Mouse (Mus musculus): ENCODE data around the gene Pnpla2. TPM values are rescaled to one million over a fixed set of nuclear protein-coding genes. Genes with fewer than 3 reads are reported as not detected.

Pnpla2 gene
- polyA plus RNA-seq, 1 experiment from 2014 or later, result 20.4 TPM

DNA sequence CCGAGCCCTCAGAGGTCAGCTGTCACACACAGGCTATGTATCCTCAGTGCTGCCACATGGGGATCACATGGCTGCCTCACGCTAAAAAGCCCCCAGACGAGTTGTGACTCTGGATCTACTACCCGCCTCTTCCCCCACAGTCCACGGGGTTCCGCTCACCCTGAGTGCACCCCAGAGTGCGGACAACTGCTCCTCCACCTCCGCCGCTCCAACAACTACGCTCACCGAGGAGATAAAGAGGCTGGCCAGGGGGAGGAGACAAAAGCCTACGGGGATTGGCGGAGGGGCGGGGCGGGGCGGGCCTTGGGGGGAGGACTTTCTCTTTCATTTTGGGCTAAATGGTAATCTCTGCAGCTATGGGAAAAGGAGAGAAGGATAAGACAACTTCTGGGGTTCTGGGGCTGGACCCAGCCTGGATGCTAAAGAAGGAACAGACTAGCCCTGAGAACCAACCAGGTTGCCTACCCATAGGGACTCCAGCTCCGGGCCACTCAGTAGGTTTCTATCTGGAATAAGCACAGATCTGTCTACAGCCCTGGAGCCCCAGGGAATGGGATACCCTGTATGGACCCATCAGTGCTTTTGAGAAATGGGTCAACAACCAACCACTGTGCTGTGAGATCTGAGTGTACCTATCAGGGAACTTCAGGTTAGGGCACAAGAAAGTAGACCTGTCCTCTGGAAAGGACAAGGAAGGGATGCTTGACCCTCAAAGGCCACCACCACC lies 19.7 kb upstream of the Pnpla2 start:
- peak overlapping the region; percentile 74 for H3K4me2 ChIP-seq (ENCODE audit: low read depth, low read length)
- no peak for ATAC-seq (ENCODE audit: low read depth)
- 4% methylated on average over 15 of the region's 17 CpGs for WGBS
- peak overlapping the region; percentile 44 for H3K4me3 ChIP-seq (ENCODE audit: low read depth, low read length)
- 0 out of 2 replicates have a peak overlapping the region, but pooled peaks have one; percentile 45 for H3K27ac ChIP-seq (replicated peaks; ENCODE audit: low read depth, low read length)
- no peaks in the 10 kb centered on the region for H3K27me3 ChIP-seq (replicated peaks; ENCODE audit: control insufficient read depth, insufficient read depth, low read length)
- H3K4me1 ChIP-seq (ENCODE audit: control insufficient read depth, insufficient read depth, low read length), result peaks cover 22% of the 10 kb centered on the region; the same call in 1 of the 2 replicates
- DNase-seq (ENCODE audit: low spot score), result peak; percentile 70
- no peaks in the 10 kb centered on the region for H3K9me3 ChIP-seq (ENCODE audit: control insufficient read depth, low read length)
- H3K9ac ChIP-seq (ENCODE audit: low read depth, low read length), result peak overlapping the region; percentile 64
- H3K36me3 ChIP-seq (ENCODE audit: control insufficient read depth, insufficient read depth, low read length), result peaks cover 56% of the 10 kb centered on the region

DNA sequence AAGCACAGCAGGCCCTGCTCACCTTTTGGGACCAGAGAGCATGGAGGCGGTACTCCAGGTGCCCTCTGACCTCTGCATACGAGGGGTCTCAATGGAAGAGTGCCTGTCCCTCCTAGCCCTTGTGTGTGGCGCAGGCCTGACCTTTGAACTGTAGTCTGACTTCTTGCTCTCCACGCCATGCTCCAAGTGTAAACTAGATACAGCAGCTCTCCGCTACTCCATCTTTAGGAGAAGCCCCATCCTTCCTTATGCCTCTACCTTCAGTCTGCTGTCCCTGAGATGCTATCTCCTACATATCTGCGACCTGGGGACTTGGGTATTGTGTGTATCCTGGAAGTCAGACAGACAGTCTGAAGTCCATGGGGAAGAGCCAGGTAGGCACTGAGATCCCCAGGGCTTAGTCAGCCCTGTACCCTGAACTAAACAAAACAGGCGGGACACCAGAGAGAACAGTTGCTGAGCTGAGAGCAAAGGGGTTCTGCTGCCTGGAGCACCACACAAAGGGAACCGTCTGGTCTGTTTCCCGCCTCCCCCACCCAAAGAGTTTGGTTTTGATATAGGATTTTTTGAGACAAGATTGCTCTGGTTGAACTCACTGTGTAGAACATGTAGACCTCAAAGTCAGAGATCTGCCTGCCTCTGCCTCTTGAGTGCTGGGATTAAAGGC lies 19.0 kb upstream of the Pnpla2 start:
- H3K27me3 ChIP-seq (replicated peaks; ENCODE audit: control insufficient read depth, insufficient read depth, low read length), result no peaks in the 10 kb centered on the region
- peak overlapping the region; percentile 73; the same call in 1 of the 2 replicates for H3K4me3 ChIP-seq (ENCODE audit: low read depth, low read length)
- peaks cover 53% of the 10 kb centered on the region for H3K36me3 ChIP-seq (ENCODE audit: control insufficient read depth, insufficient read depth, low read length)
- DNase-seq (ENCODE audit: low spot score) (no peak), ATAC-seq (ENCODE audit: low read depth) (no peak)
- no peaks in the 10 kb centered on the region for H3K9me3 ChIP-seq (ENCODE audit: control insufficient read depth, low read length)
- 69% methylated on average over 9 of the region's 9 CpGs for WGBS
- no peak overlapping the region for H3K27ac ChIP-seq (replicated peaks; ENCODE audit: low read depth, low read length)
- peaks cover 22% of the 10 kb centered on the region; the same call in 1 of the 2 replicates for H3K4me1 ChIP-seq (ENCODE audit: control insufficient read depth, insufficient read depth, low read length)
- no peak overlapping the region for H3K9ac ChIP-seq (ENCODE audit: low read depth, low read length)
- peak overlapping the region; percentile 95 for H3K4me2 ChIP-seq (ENCODE audit: low read depth, low read length)

DNA sequence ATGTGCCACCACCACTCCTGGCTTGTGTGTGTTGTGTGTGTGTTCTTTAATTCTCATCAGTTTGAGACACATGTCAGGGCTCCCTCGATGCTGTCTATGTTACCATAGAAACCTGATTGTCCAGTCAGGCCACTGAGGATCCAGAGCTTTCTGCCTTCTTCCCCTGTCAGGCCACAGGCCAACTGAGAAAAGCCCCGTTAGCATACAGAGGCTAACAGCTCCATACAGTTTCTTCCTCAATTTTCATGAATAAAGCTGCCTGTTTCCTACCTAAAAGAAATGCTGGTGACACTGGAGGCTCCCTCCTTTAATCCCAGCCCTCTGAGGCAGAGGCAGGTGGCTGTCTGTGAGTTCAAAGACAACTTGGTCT lies 18.5 kb upstream of the Pnpla2 start:
- peak overlapping the region; percentile 95 for H3K4me2 ChIP-seq (ENCODE audit: low read depth, low read length)
- H3K9me3 ChIP-seq (ENCODE audit: control insufficient read depth, low read length), result no peaks in the 10 kb centered on the region
- 75% methylated on average over 2 of the region's 2 CpGs for WGBS
- no peak overlapping the region for H3K27ac ChIP-seq (replicated peaks; ENCODE audit: low read depth, low read length)
- peaks cover 22% of the 10 kb centered on the region; the same call in 1 of the 2 replicates for H3K4me1 ChIP-seq (ENCODE audit: control insufficient read depth, insufficient read depth, low read length)
- no peak for ATAC-seq (ENCODE audit: low read depth)
- no peak for DNase-seq (ENCODE audit: low spot score)
- H3K4me3 ChIP-seq (ENCODE audit: low read depth, low read length), result peak overlapping the region; percentile 73
- H3K27me3 ChIP-seq (replicated peaks; ENCODE audit: control insufficient read depth, insufficient read depth, low read length), result no peaks in the 10 kb centered on the region
- H3K36me3 ChIP-seq (ENCODE audit: control insufficient read depth, insufficient read depth, low read length), result peaks cover 53% of the 10 kb centered on the region
- peak overlapping the region; percentile 77 for H3K9ac ChIP-seq (ENCODE audit: low read depth, low read length)

DNA sequence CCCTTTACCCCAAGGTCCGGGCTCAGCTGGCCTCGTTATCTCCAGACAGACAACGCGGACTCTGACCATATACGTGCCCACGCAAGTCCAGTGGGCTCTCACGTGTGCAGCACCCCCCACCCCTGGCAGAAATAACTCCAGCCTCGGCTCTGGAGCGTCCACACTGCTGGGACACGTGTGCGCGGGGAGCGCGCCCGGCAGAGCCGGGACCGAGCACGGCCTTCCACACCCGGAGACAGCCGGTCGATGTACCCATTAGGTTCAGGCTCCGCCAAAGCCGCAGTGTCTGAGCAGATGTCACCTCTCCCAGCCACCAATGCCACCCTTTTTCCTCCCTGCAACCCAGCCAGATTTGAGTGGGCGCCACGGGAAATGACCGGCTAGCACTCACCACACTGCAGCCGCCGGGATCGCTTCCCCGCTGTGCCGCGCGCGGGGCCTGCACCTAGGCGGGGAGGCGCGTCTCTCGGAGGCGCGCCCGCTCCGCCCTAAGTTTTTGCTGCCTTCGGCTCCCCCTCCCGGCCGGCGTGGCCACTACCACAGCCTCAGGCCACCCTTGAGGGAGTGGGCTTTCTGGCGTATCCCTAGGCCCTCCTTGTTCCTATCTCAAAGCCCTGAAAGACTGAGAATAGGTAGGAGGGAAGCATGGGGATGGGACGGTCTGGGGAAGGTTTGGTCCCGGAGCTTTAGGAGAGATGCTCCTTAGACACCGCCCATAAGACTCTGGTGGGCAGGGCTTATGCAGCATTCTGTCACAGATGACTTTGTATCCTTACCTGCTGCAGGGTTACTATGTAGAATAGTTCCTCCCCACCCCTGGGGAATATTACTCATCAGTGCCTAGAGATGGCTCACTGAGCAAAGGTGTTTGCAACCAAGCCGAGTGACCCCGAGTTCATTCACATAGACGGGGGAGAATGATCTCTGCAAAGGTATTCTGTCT lies 17.5 kb upstream of the Pnpla2 start, which contains the start of gene Slc25a22:
Gene Slc25a22, minus strand, starts transcription at position 715 of the 943 bp plus-strand sequence.
- Histone ChIP-seq H3K27ac (replicated peaks; ENCODE audit: low read depth, low read length) (peak within 1 kb of the TSS; percentile 52), H3K36me3 (ENCODE audit: control insufficient read depth, insufficient read depth, low read length) (peaks cover 50% of the 10 kb centered on the region)

DNA sequence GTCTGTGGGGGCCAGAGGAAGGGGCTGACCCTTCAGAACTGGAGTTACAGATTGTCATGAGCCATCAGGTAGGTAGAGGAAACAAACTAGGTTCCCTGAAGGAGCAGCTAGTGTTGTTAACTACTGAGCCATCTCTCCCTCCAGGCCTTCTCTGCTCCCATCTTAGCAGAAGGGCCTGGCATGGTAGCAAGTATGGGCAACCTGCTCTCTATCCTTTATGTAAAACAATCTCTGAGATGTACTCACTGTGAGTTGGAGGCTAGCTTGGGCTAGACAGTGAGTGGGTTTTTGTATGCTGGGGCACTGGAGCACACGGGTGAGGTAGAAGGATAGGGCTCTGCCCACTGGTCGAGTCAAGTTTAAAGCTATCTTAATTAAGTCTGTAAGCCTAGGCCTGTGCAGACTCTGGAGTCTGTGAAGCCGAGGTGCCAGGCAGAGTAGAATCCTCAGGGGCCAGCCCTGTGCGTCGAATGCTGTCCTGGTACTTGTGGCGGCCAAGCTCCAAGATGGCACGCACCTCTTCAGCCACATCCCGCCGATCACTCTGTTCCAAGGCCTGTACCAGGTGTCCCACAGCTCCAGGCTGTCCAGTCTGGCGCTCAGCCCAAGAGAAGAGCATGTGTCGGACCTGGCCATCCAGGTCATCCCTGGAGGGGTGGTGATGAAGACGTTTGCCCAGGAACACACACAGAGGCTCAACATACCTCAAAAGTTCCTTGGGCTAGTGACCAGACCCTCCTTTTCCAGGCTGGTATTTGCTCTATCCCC lies 16.6 kb upstream of the Pnpla2 start:
- no peak overlapping the region for H3K9ac ChIP-seq (ENCODE audit: low read depth, low read length)

More for the DNA sequence above, 17.5 kb upstream of the Pnpla2 start, which contains the start of gene Slc25a22:
- Histone ChIP-seq H3K9ac (ENCODE audit: low read depth, low read length) (peak within 1 kb of the TSS; percentile 77), H3K9me3 (ENCODE audit: control insufficient read depth, low read length) (no peaks in the 10 kb centered on the region), H3K27me3 (replicated peaks; ENCODE audit: control insufficient read depth, insufficient read depth, low read length) (no peaks in the 10 kb centered on the region), H3K4me2 (ENCODE audit: low read depth, low read length) (peak within 1 kb of the TSS; percentile 95), H3K4me3 (ENCODE audit: low read depth, low read length) (peak within 1 kb of the TSS; percentile 73), H3K4me1 (ENCODE audit: control insufficient read depth, insufficient read depth, low read length) (peaks cover 25% of the 10 kb centered on the region)
- ATAC-seq (ENCODE audit: low read depth), result peak; percentile 85
- 6% methylated on average over 47 of the region's 53 CpGs for WGBS
- DNase-seq (ENCODE audit: low spot score), result peak; percentile 90

DNA sequence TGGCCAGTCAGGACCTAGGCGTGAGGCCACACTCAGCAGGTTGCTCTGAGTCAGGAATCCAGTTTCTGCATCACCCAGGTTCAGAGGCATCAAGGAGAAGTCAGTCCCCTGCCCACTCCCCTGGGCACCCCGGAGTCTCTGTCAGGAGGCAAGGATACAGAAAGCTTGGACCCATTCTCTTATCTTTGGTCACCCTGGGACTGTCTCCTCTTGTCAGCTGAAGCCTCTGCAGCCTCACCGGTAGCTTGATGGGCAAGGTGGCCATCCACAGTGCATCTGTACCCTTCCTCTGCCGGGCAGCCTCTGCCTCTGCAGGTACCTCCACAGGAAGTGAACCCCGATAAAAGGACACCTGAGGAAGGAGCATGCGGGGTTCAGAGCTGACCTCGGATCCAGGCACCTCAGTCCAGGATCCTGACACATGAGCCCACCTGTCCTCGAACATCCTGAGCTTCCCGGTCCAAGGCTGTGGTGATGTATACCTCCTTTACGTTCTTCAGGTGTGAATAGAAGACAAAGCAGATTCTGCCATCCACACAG lies 15.8 kb upstream of the Pnpla2 start:
- ATAC-seq (ENCODE audit: low read depth) (no peak), DNase-seq (ENCODE audit: low spot score) (no peak)
- no peaks in the 10 kb centered on the region for H3K9me3 ChIP-seq (ENCODE audit: control insufficient read depth, low read length)
- no peaks in the 10 kb centered on the region for H3K27me3 ChIP-seq (replicated peaks; ENCODE audit: control insufficient read depth, insufficient read depth, low read length)
- H3K9ac ChIP-seq (ENCODE audit: low read depth, low read length), result no peak overlapping the region
- no peak overlapping the region for H3K27ac ChIP-seq (replicated peaks; ENCODE audit: low read depth, low read length)
- WGBS, result 96% methylated on average over 10 of the region's 10 CpGs
- no peak overlapping the region for H3K4me2 ChIP-seq (ENCODE audit: low read depth, low read length)
- H3K4me1 ChIP-seq (ENCODE audit: control insufficient read depth, insufficient read depth, low read length), result peaks cover 33% of the 10 kb centered on the region
- H3K36me3 ChIP-seq (ENCODE audit: control insufficient read depth, insufficient read depth, low read length), result peaks cover 36% of the 10 kb centered on the region
- H3K4me3 ChIP-seq (ENCODE audit: low read depth, low read length), result no peak overlapping the region

More for the DNA sequence above, 16.6 kb upstream of the Pnpla2 start:
- 88% methylated on average over 12 of the region's 12 CpGs for WGBS
- peaks cover 41% of the 10 kb centered on the region for H3K36me3 ChIP-seq (ENCODE audit: control insufficient read depth, insufficient read depth, low read length)
- no peaks in the 10 kb centered on the region for H3K27me3 ChIP-seq (replicated peaks; ENCODE audit: control insufficient read depth, insufficient read depth, low read length)
- no peaks in the 10 kb centered on the region for H3K9me3 ChIP-seq (ENCODE audit: control insufficient read depth, low read length)
- H3K4me1 ChIP-seq (ENCODE audit: control insufficient read depth, insufficient read depth, low read length), result peaks cover 34% of the 10 kb centered on the region
- no peak overlapping the region for H3K27ac ChIP-seq (replicated peaks; ENCODE audit: low read depth, low read length)
- no peak for DNase-seq (ENCODE audit: low spot score)
- H3K4me3 ChIP-seq (ENCODE audit: low read depth, low read length), result no peak overlapping the region
- no peak for ATAC-seq (ENCODE audit: low read depth)
- no peak overlapping the region for H3K4me2 ChIP-seq (ENCODE audit: low read depth, low read length)

DNA sequence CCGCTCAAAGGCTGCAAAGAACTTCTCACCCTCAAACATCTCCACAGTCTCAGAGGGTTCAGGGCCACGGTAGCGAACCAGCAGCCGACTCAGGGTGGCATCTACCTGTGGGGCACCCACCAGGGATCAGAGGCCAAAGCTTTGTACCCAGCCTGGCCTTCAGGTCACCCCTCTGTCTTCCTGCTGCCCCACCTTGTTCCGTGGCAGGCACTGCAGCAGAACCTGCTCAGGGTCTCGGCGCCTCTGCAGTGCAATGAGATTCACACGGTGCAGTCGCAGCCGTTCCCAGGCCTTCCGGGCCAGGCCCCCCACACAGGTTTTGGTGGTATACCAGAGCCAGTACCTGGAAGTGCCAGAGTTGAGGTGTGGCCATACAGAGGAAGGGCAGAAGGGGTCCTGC lies 15.2 kb upstream of the Pnpla2 start:
- no peak overlapping the region for H3K4me3 ChIP-seq (ENCODE audit: low read depth, low read length)
- H3K9me3 ChIP-seq (ENCODE audit: control insufficient read depth, low read length), result no peaks in the 10 kb centered on the region
- 90% methylated on average over 8 of the region's 11 CpGs for WGBS
- peaks cover 32% of the 10 kb centered on the region for H3K4me1 ChIP-seq (ENCODE audit: control insufficient read depth, insufficient read depth, low read length)
- H3K36me3 ChIP-seq (ENCODE audit: control insufficient read depth, insufficient read depth, low read length), result peaks cover 36% of the 10 kb centered on the region
- H3K27me3 ChIP-seq (replicated peaks; ENCODE audit: control insufficient read depth, insufficient read depth, low read length), result no peaks in the 10 kb centered on the region
- H3K27ac ChIP-seq (replicated peaks; ENCODE audit: low read depth, low read length), result no peak overlapping the region
- no peak overlapping the region for H3K4me2 ChIP-seq (ENCODE audit: low read depth, low read length)
- DNase-seq (ENCODE audit: low spot score), result no peak
- no peak for ATAC-seq (ENCODE audit: low read depth)
- no peak overlapping the region for H3K9ac ChIP-seq (ENCODE audit: low read depth, low read length)
